Mouse (Mus musculus): ENCODE measurements around the gene Fbln1.

The Fbln1 gene

DNA sequence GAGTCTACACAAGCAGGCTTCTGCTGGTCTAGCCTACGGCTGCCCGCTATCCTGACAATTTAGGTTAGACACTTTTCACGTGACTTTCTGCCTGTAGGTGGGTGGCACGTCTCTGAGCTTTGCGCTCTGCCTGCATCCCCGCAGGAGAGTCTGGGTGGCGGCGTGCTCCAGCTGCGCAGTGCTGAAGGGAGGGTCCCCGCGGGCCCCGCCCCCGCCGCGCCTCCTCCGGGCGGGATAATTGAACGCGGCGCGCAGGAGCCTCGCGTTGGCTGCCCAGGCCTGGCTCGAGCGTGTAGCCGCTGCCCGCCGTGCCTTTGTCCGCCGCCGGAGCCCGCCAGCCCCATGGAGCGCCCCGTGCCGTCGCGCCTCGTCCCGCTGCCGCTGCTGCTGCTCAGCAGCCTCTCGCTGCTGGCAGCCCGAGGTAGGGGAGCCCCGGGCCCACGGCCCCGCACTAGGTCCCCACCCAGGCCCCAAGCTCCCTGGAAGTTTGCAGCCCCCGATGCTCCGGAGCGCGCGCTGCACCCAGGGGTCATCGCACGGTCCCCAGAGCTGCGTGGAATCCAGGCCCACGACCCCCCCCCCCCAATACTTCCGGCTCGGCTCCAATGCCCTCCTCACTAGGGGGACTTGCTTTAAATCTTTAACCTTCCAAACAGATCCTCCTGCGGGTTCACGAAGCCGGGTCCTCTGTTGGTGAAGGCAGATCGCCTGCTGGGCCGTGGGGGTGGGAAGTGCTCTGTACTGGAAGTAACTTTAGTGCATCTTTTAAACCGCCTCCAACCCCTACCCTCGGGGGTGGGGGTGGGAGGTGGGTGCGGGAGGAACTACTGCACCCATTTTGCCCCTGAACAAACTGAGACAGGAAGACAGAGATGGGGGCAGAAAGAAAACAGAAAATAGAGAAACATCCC is at the start of gene Fbln1:
Gene Fbln1 (plus strand): TSS at position 158 of the 911 bp plus-strand sequence.
- DNase-seq: peak; percentile 6

- DNase-seq: no peak
Measured at GRCm38 (mm10) chr15:85156198-85156597, 49.6 kb upstream of the Fbln1 start.

- DNase-seq: no peak
Measured at GRCm38 (mm10) chr15:85161416-85161815, 44.3 kb upstream of the Fbln1 start.

DNA sequence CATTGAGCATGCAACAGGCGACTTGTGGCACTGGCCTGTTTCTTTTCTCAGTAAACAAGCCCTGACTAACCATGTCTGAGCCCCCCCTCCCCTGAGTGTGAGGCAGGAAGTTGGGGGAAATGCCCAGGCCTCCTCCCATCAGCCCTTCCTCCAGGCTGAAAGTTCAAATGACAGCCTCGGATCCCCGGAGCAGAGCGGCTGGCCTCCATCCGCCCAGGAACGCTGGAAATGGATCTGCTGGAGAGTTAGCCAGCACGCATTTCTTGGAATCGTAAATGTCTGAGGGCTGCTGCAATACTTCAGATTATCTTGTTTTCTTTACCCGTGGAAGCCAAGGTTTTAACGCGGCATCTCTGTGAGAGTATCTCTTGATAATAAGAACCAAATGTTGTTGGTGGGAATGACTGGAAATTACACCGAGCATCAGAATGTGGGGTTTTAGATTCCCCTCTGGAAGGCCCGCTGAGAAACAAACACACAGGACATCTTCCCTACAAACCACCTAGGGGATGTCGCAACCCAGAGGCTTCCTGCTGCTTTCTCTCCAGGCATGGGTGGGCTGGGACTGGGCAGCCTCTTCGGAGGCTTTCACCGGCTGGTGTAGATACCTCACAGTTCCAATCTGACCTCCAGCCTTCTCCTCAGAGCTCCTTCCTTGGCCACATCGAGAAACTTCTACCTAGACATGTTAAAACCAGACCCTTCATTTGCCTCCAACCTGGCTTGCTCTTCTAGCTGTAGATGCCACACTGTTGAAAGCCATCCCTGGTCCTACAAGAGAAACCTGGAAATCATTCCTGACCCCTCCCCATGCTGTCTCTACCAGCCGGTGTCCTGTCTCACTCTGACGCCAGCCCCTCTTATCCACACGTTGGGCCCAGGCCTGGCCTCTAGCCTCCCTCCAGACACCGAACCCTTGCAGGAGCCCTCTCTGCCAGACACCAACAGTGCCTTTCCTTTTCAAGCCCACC is 42.8 kb upstream of the Fbln1 start:
- DNase-seq: no peak

DNA sequence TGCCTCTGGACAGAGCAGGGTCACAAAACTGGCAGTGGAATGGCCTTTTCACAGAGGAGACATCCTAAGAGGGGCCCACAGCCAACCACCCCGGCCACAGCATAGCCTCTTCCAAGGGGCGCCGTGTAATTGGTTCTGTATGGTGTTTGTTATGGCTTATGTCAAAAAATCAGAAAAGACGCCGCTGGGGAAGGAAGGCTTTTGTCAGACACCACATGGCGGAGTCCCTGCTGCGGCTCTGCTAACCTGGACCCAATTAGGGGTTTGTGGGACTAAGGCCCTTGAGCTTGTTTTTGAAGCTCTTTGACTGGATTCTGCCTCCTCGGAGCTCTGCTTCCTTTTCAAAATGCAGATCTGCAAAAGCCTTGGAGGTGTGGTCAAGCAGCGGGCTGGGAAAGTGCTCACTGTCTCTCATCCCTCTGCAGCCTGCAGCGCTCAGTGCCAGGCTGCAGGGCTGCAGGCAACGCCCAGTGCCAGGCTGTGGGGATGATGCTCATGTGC is 39.3 kb upstream of the Fbln1 start:
- no peak for DNase-seq

- no peak for DNase-seq
Measured at GRCm38 (mm10) chr15:85167086-85167679, 38.6 kb upstream of the Fbln1 start.

GRCm38 (mm10) chr15:85172054-85172453 is 33.7 kb upstream of the Fbln1 start:
- no peak for DNase-seq

GRCm38 (mm10) chr15:85173425-85173824 is 32.3 kb upstream of the Fbln1 start:
- DNase-seq: no peak

DNA sequence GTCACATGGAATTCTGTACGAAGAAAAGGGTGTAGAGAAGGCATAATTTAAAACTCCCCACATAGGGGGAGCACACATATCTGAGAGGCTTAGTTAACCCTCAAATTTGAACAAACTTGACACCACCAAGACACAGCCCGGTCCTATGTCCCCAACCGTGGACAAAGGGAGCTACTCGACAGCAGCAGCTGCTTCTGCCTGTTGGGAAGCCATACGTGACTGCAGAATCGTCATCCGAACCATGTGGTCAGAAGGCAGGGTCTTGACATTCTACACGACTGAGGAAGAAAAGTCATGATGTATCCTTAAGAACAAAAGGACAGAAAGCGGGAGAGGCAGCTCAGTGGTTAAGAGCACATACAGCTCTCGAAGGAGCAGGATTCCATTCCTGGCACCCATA is 31.7 kb upstream of the Fbln1 start:
- DNase-seq: no peak

DNA sequence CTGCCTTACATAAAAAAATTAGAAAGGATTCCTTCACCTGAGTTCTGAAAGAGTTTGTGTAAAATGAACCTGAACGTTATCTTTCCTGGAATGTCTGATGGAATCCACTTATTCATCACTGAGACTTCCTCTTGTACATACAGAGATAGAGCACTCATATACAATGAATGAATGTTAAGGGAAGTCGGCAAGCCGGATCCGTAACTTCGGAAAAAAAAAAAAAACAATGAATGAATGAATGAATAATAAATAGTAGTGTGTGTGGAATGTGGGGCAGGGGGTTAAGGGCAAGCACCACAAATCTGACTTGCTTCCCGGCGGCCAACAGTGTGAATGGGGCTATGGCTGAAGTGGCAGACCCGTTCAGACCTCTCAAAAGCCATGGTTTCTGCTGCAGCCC is 28.2 kb upstream of the Fbln1 start:
- no peak for DNase-seq

DNA sequence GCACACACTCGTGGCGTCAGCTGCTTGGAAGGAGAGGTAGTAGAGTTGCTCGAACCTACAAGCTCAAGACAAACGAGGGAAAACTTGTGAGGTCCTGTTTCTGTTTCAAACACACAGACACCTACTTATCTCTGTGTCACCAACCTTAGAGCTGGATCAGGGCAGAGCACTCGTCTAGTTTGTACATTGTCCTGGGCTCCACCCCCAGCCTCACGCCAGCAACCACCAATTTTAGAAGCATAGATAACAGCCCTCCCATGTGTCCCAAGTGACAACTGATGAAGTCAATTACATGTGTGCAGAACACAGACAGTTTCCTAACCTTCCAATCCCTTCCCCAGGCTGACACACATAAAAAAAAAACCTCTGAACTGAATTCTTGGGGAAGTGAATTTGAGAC is 27.6 kb upstream of the Fbln1 start:
- no peak for DNase-seq

DNA sequence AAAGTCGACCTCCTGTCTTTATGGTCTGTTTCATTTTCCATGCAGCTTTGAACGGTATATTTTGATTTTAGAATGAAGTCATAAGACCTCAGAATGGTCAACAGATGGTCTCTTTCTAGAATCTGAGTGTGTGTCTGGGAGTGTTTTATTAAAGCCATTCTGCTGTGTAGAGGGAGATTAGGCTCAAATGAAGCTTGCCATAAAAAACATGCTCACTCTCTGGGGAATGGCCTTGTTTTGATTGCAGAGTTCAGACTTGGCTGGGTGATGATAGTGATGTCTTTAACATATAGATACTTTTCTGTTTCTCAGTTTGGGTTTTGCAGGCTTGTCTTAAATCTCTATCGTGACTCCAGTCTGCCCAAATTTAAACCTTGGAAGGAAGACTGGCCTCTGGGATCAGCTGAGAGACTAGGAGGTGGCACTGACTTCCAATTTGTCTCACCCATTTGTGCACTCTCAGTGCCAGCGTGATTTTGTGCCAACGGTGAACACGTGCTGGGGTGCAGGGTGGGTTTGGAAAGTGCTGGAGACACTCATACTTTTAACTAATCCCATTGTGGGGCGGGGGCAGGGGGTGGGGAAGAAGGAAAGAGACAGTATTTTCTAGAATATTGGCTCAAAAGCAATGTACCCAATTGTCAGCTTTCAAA is 26.1 kb upstream of the Fbln1 start:
- DNase-seq: no peak

DNA sequence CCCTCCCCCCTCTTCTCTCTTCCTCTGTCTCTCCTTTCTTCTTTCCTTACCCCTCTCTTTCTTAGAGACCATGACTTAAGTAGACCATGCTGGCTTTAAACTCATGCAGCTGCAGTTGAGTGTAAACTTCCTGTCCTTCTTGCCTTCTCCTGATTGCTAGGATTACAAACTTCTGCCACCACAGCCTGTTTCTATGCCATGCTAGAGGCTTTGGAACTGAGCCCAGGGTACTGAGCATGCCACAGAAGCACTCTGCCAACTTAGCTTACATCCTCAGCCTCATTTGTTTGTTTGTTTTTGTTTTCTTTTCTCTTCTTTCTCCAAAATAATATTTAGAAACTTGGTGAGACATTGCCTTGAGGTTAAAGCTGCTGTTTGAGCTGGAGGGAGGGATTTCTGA is 25.4 kb upstream of the Fbln1 start:
- DNase-seq: no peak

GRCm38 (mm10) chr15:85182063-85182462 is 23.7 kb upstream of the Fbln1 start:
- DNase-seq: no peak

DNA sequence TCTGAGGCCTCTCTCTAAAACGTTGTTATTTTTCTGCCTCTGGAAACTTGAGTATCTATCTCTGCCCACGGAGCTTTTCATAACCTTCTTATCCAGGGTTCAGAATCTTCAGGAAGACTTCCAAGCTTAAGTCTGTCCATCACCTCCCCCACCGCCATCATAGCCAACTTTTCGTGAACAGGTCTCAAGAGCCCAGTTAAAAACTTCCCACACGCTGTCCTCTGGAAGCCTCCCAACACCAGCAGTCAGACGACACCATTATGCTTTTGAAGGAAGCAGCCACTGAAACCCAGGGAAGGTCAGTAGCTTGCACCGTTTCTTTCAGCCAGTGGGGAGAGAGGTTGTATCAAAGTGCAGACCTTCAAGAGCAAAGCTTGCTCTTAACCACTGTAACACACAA is 18.8 kb upstream of the Fbln1 start:
- no peak for DNase-seq

- DNase-seq: no peak
Measured at GRCm38 (mm10) chr15:85188167-85188778, 17.5 kb upstream of the Fbln1 start.

DNA sequence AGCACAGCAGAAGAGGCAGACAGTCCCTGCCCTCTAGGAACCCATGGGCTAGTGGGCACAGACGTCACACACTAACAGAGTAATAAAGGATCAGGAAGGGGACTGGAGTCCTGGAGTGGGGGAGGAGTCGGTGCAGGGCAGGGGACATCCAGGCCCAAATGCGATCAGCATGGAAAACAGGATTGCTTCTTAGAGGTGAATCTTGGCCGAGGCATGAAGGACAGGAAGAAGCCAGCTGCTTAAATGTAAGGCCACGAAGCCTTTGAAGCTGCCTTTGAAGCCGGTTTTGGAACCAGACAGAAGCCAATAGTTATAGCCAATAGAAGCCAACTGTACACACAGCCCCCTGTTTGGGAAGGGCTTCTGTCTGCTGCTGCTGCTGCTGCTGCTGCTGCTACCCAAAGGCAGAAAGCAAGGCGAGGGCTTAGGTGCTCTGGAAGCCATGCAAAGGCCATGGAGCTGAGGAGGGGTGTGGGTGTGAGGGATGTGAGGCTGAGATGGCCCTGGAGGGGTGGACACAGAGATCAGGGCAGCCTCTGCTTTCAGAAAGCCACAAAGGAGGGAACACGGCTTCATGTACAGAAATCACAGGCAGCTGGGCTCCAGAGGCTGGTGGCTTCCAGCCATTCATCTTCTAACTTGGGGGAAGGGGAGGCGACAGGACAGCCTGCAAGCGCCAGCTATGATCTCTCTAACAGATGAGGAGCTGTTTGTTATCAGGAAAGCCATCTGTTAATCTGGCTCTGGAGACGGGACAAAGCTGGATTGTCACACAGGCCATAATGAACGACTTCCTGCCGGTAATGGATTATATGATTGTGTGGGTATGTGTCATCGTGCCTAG is 5.1 kb upstream of the Fbln1 start:
- DNase-seq: no peak

DNA sequence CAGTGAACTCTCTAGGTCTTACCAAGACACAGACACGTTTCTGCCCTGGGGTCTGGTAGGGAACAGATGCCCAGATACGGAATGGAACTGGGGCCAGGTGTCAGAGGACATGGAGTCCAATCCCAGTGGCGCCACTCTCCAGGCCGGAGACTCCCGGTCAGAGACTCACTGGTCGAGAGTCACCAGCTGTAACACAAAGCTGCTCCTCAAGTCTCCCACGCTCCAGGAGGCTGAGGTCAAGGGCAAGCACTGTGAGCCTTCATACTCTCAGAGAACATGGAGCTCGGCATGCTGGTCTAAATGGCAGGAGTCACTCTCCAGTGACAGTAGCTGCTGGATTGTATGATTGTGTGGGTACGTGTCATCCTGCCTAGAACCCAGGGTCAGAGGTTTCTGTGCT is 3.5 kb upstream of the Fbln1 start:
- DNase-seq: no peak

GRCm38 (mm10) chr15:85202787-85203186 is 3.0 kb upstream of the Fbln1 start:
- no peak for DNase-seq

DNA sequence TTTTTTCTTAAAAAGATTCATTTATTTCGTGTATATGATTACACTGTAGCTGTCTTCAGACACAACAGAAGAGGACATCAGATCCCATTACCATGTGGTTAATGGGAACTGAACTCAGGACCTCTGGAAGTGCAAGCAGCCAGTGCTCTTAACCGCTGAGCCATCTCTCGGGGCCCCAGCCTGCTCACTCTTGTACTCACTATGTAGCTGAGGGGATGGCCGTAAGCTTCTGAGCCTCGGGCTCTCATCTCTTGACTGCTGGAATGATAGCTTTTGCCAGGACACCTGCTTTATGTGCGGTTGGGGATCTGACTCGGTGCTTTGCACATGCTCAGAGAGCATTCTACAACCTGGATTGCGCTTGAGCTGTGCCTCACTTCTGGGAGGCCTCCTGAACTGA is 1.4 kb upstream of the Fbln1 start:
- DNase-seq: no peak

DNA sequence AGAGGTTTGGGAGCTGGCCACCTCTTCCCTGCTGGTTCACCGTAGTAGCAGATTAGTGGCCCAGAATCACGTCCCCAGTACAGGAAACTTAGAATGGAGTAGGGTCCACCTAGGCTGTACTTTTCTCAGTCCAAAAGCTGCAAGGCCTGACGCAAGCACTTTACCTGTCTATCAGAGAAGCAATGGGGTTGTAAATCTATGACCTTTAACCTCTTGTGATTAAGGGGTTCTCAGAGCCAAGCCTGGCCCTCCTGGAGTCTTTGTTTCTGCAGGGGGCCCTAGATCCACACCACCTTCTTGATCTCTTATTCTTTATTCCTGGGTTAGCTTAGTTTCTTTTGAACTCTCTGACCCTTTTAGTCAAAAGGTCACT is 940 bp downstream of the Fbln1 start:
- no peak for DNase-seq

All from cerebellum, adult 9-11 months (tissue).